In genomic region chr19:8991245-8991870, GRCm38 (mm10) we compare ENCODE assay signal across 9 mouse cellular contexts. TPM values are rescaled to one million over a fixed set of nuclear protein-coding genes. Genes with fewer than 3 reads are reported as not detected.
A peak's percentile ranks its signal among the peaks of the same experiment; 100 is the strongest.
DNase-seq lines count a peak whose midpoint lies in the region; ATAC-seq and TF ChIP-seq lines count a peak whose summit lies in the region.
"Had no signal": no experiment of that assay in that cellular context is flagged by ENCODE, and none has a peak within 500 bp of the region (broad histone marks: within the 10 kb centered on the region; RNA-seq: fewer than 3 reads in every experiment).

No protein-coding gene starts in this region.

- WGBS in heart, embryonic 15.5 days: 37% methylated on average over 4 of the region's 4 CpGs
- 40% methylated on average over 4 of the region's 4 CpGs for WGBS in limb, embryonic 15.5 days

- H3K4me1 ChIP-seq in ES-Bruce4 (ENCODE audit: control insufficient read depth, insufficient read depth, low read length): peaks cover 8% of the 10 kb centered on the region
- H3K4me1 ChIP-seq in heart, embryonic 15.5 days (replicated peaks): peaks cover 73% of the 10 kb centered on the region
- H3K4me1 ChIP-seq in limb, embryonic 15.5 days: peaks cover 74% of the 10 kb centered on the region

- H3K9me3 ChIP-seq in ES-Bruce4 (replicated peaks; ENCODE audit: control insufficient read depth, insufficient read depth, low read length, poor library complexity, severe bottlenecking): no peaks in the 10 kb centered on the region
- H3K9me3 ChIP-seq in heart, embryonic 15.5 days (replicated peaks): no peaks in the 10 kb centered on the region
- no peaks in the 10 kb centered on the region for H3K9me3 ChIP-seq in limb, embryonic 15.5 days

- DNase-seq in heart, adult 11 months: peak; percentile 97
- no peak for DNase-seq in heart, postnatal 25 days (ENCODE audit: low spot score)
- DNase-seq in adrenal gland, postnatal 10 days: no peak
- DNase-seq in spleen, adult 12 weeks (ENCODE audit: low spot score): no peak
- no peak for DNase-seq in ovary, postnatal 10 days (ENCODE audit: low spot score)
- DNase-seq: cerebellum, adult 9-10 months had no signal

- peak overlapping the region; percentile 70 for H3K4me2 ChIP-seq in heart, embryonic 15.5 days
- peak overlapping the region; percentile 70 for H3K4me2 ChIP-seq in limb, embryonic 15.5 days

- H3K27me3 ChIP-seq in ES-Bruce4 (ENCODE audit: control insufficient read depth, insufficient read depth, low read length, poor library complexity, severe bottlenecking): no peaks in the 10 kb centered on the region
- no peaks in the 10 kb centered on the region for H3K27me3 ChIP-seq in heart, embryonic 15.5 days
- no peaks in the 10 kb centered on the region for H3K27me3 ChIP-seq in limb, embryonic 15.5 days

- peak overlapping the region; percentile 31; the same call in 1 of the 2 replicates for H3K9ac ChIP-seq in ES-Bruce4 (ENCODE audit: low read depth, poor library complexity, severe bottlenecking)
- peak overlapping the region; percentile 89 for H3K9ac ChIP-seq in heart, embryonic 15.5 days
- H3K9ac ChIP-seq in limb, embryonic 15.5 days: peak overlapping the region; percentile 89; the same call in 1 of the 2 replicates

- no peak overlapping the region for H3K4me3 ChIP-seq in ES-Bruce4 (ENCODE audit: low read depth, low read length)
- H3K4me3 ChIP-seq in heart, embryonic 15.5 days: peak overlapping the region; percentile 78
- H3K4me3 ChIP-seq in limb, embryonic 15.5 days: peak overlapping the region; percentile 85

- H3K36me3 ChIP-seq in ES-Bruce4 (ENCODE audit: control insufficient read depth, insufficient read depth, low read length, poor library complexity, severe bottlenecking): no peaks in the 10 kb centered on the region
- no peaks in the 10 kb centered on the region for H3K36me3 ChIP-seq in heart, embryonic 15.5 days
- 0 out of 2 replicates have a peak, but pooled peaks cover 2% of the 10 kb centered on the region for H3K36me3 ChIP-seq in limb, embryonic 15.5 days

- no peak for TF ChIP-seq CTCF in ES-Bruce4 (IDR thresholded peaks at IDR 0.05; ENCODE audit: low read depth, low read length)

- TF ChIP-seq POLR2A in ES-Bruce4 (IDR thresholded peaks at IDR 0.05; ENCODE audit: insufficient read depth, low read length): no peak

- no peak for TF ChIP-seq EP300 in ES-Bruce4 (IDR thresholded peaks at IDR 0.05; ENCODE audit: insufficient read depth, low read depth, low read length)

- intact Hi-C loops in heart, postnatal 25 days (cut with DNase I): no loop called here

- ATAC-seq in heart, embryonic 15.5 days (replicated peaks; ENCODE audit: insufficient number of reproducible peaks, insufficient read depth, low FRiP score, low read depth): no peak
- ATAC-seq in limb, embryonic 15.5 days (ENCODE audit: insufficient number of reproducible peaks, low FRiP score, low TSS enrichment, low read depth): no peak

- H3K27ac ChIP-seq in ES-Bruce4 (ENCODE audit: insufficient read depth, low read length): peak overlapping the region; percentile 46; the same call in 1 of the 2 replicates
- peak overlapping the region; percentile 97 for H3K27ac ChIP-seq in heart, embryonic 15.5 days
- H3K27ac ChIP-seq in limb, embryonic 15.5 days: peak overlapping the region; percentile 99

RNA-seq across cellular contexts. Expression of gene Ahnak, which starts 2.3 kb away (rescaled TPM):
- 100 to 1,000 TPM; 283 to 326 TPM for total RNA-seq in heart, postnatal 25 days (2021)
- 162 and 163 TPM in 2 replicates for polyA plus RNA-seq in ES-Bruce4 (2011; ENCODE audit: insufficient read depth, insufficient read length, low read depth, missing spikeins)
- polyA plus RNA-seq in heart, embryonic 15.5 days (2015; fragmentation: Nextera tagmentation; extraction: Ambion mirVana): 31.4 and 38.4 TPM in 2 replicates
- polyA plus RNA-seq in limb, embryonic 15.5 days (2015; fragmentation: Nextera tagmentation; extraction: Ambion mirVana): 96.4 and 104 TPM in 2 replicates
- total RNA-seq in adrenal gland, postnatal 10 days (2021): 100 to 1,000 TPM; 146 to 184 TPM

RNA-seq across cellular contexts. Expression of gene Eef1g, which starts 24.5 kb away (rescaled TPM):
- 100 to 1,000 TPM; 241 to 256 TPM for total RNA-seq in heart, postnatal 25 days (2021)
- 1,175 and 1,274 TPM in 2 replicates for polyA plus RNA-seq in ES-Bruce4 (2011; ENCODE audit: insufficient read depth, insufficient read length, low read depth, missing spikeins)
- 216 and 256 TPM in 2 replicates for polyA plus RNA-seq in heart, embryonic 15.5 days (2015; fragmentation: Nextera tagmentation; extraction: Ambion mirVana)
- polyA plus RNA-seq in limb, embryonic 15.5 days (2015; fragmentation: Nextera tagmentation; extraction: Ambion mirVana): 467 and 482 TPM in 2 replicates
- total RNA-seq in adrenal gland, postnatal 10 days (2021): 100 to 1,000 TPM; 355 to 407 TPM

RNA-seq across cellular contexts. Expression of gene Tut1, which starts 37.7 kb away (rescaled TPM):
- total RNA-seq in heart, postnatal 25 days (2021): 1 to 10 TPM; 7.2 to 8.8 TPM
- 26.4 and 30.1 TPM in 2 replicates for polyA plus RNA-seq in ES-Bruce4 (2011; ENCODE audit: insufficient read depth, insufficient read length, low read depth, missing spikeins)
- polyA plus RNA-seq in heart, embryonic 15.5 days (2015; fragmentation: Nextera tagmentation; extraction: Ambion mirVana): 13.7 and 19.4 TPM in 2 replicates
- polyA plus RNA-seq in limb, embryonic 15.5 days (2015; fragmentation: Nextera tagmentation; extraction: Ambion mirVana): 29.3 and 30.0 TPM in 2 replicates
- total RNA-seq in adrenal gland, postnatal 10 days (2021): 10 to 100 TPM; 17.4 to 19.3 TPM

RNA-seq across cellular contexts. Expression of gene Mta2, which starts 49.7 kb away (rescaled TPM):
- total RNA-seq in heart, postnatal 25 days (2021): 10 to 100 TPM; 29.5 to 32.3 TPM
- polyA plus RNA-seq in ES-Bruce4 (2011; ENCODE audit: insufficient read depth, insufficient read length, low read depth, missing spikeins): 106 and 108 TPM in 2 replicates
- 74.2 and 99.5 TPM in 2 replicates for polyA plus RNA-seq in heart, embryonic 15.5 days (2015; fragmentation: Nextera tagmentation; extraction: Ambion mirVana)
- polyA plus RNA-seq in limb, embryonic 15.5 days (2015; fragmentation: Nextera tagmentation; extraction: Ambion mirVana): 155 and 160 TPM in 2 replicates
- total RNA-seq in adrenal gland, postnatal 10 days (2021): 100 to 1,000 TPM in 1 of 2 experiments, 10 to 100 TPM in 1; 94.8 to 111 TPM

Comparison
In these comparisons a context has a peak if more than half of its experiments do, and no peak if none do; other contexts are left out.
1. H3K27ac ChIP-seq: peak in every context shown above with its lines; median percentile 99 in limb, embryonic 15.5 days; 97 in heart, embryonic 15.5 days; 46 in ES-Bruce4.
2. H3K9ac ChIP-seq: peak in every context shown above with its lines; median percentile 89 in heart, embryonic 15.5 days; 89 in limb, embryonic 15.5 days; 31 in ES-Bruce4.